Mouse (Mus musculus) embryonic facial prominence, embryonic 15.5 days (tissue): ENCODE data around the gene Tgm3. TPM values are rescaled to one million over a fixed set of nuclear protein-coding genes. Genes with fewer than 3 reads are reported as not detected.

Source experiments
- ATAC-seq: fragments of 200-750 bp; cut with Nextera tagmentation; 2 replicates; pipeline ENCODE4 v1.8.0; 2017; ENCODE audit warnings: low read depth, moderate TSS enrichment; ENCODE audit not compliant: insufficient number of reproducible peaks, low FRiP score, low TSS enrichment
- H3K27ac ChIP-seq: fragments of 300-500 bp; sonication (generic); replicated peaks from 2 replicates; pipeline ENCODE4 v1.5.1; 2015; ENCODE audit warnings: mild to moderate bottlenecking, inconsistent platforms
- H3K27me3 ChIP-seq: fragments of 300-500 bp; sonication (generic); 2 replicates; pipeline ENCODE4 v1.6.1; 2015; ENCODE audit warnings: inconsistent platforms
- H3K36me3 ChIP-seq: fragments of 300-500 bp; sonication (generic); 2 replicates; pipeline ENCODE4 v1.6.1; 2015; ENCODE audit warnings: mild to moderate bottlenecking, inconsistent platforms
- H3K4me1 ChIP-seq: fragments of 300-500 bp; sonication (generic); 2 replicates; pipeline ENCODE4 v1.6.1; 2015; ENCODE audit warnings: inconsistent platforms
- H3K4me2 ChIP-seq: fragments of 300-500 bp; sonication (generic); replicated peaks from 2 replicates; pipeline ENCODE4 v1.6.1; 2015; ENCODE audit warnings: mild to moderate bottlenecking, inconsistent platforms
- H3K4me3 ChIP-seq: fragments of 300-500 bp; sonication (generic); replicated peaks from 2 replicates; pipeline ENCODE4 v1.5.1; 2015; ENCODE audit warnings: mild to moderate bottlenecking, inconsistent platforms
- H3K9ac ChIP-seq: fragments of 300-500 bp; sonication (generic); 2 replicates; pipeline ENCODE4 v1.6.1; 2015; ENCODE audit warnings: inconsistent platforms
- H3K9me3 ChIP-seq: fragments of 300-500 bp; sonication (generic); replicated peaks from 2 replicates; pipeline ENCODE4 v1.6.1; 2016; ENCODE audit warnings: inconsistent platforms
- WGBS: fragments of 180-500 bp; shearing (Covaris S2); methylation state at CpG from one replicate; pipeline ENCODE4 v1.1.7; 2015; 5-methylcytosine and 5-hydroxymethylcytosine counted together
- polyA plus RNA-seq: library from polyadenylated mRNA; unstranded; fragments of >200 nt; fragmentation: Nextera tagmentation; extraction: Ambion mirVana; gene quantifications from 2 replicates; pipeline ENCODE4 v1.2.1, GENCODE M21; 2015

Tgm3 gene
- 1.3 and 1.5 TPM in 2 replicates for polyA plus RNA-seq

DNA sequence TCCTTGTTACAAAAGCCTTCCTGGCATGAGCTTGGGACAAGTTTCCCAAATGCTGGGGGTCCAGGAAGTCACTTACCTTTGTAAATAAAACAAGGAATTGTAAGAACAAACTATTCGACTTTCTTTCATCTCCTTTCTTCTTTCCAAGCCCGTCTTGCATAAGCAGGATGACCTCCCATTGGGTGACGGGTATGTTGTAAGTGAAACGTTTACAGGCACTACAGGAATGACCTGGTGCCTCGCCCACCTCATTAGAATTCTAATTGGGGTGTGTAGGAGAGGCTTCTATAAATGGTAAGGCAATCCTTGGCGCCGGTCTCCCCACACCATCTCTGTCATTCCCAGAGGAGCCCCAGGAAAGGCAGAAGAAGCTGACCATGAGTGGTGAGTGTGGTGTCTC is at the start of gene Tgm3:
Gene Tgm3, plus strand, starts transcription at position 324 of the 400 bp plus-strand sequence.
- Histone ChIP-seq H3K36me3 (no peaks in the 10 kb centered on the region), H3K27ac (no peak within 1 kb of the TSS), H3K4me3 (no peak within 1 kb of the TSS), H3K4me1 (0 out of 2 replicates have a peak, but pooled peaks cover 5% of the 10 kb centered on the region), H3K27me3 (no peaks in the 10 kb centered on the region), H3K4me2 (no peak within 1 kb of the TSS), H3K9me3 (no peaks in the 10 kb centered on the region), H3K9ac (no peak within 1 kb of the TSS)
- WGBS = 47% methylated on average over 7 of the region's 7 CpGs
- no peak for ATAC-seq

DNA sequence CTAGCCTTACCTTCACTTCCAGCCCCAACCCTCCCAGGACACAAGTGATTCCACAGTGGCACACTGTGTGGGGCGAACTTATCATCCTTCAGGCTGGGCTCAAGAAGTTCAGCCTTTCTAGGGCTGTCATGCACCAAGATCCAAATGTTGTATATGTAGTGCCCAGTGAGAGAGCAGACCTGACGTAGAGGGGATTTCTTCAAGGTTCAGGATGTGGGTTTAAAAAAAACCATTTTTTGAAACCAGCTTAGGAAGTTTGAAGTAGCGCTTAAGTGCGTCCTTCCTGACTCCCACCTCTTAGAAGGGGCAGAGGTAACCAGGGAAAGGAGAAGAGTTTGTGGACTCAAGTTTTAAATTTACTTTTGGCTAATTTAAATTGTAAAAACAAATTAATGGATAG is 31.5 kb upstream of the Tgm3 start:
- Histone ChIP-seq H3K27me3 (no peaks in the 10 kb centered on the region), H3K36me3 (no peaks in the 10 kb centered on the region), H3K4me2 (no peak overlapping the region), H3K4me1 (no peaks in the 10 kb centered on the region), H3K27ac (no peak overlapping the region), H3K4me3 (no peak overlapping the region), H3K9ac (no peak overlapping the region), H3K9me3 (no peaks in the 10 kb centered on the region)
- ATAC-seq = no peak
- WGBS = 85% methylated on average over 4 of the region's 4 CpGs

GRCm38 (mm10) chr2:129987527-129988045 is 24.6 kb upstream of the Tgm3 start:
- ATAC-seq = no peak
- Histone ChIP-seq H3K27ac (no peak overlapping the region), H3K9me3 (no peaks in the 10 kb centered on the region), H3K4me3 (no peak overlapping the region), H3K4me2 (no peak overlapping the region), H3K9ac (no peak overlapping the region), H3K27me3 (no peaks in the 10 kb centered on the region), H3K4me1 (no peaks in the 10 kb centered on the region), H3K36me3 (no peaks in the 10 kb centered on the region)
- WGBS = 81% methylated on average over 6 of the region's 6 CpGs

- Histone ChIP-seq H3K4me1 (no peaks in the 10 kb centered on the region), H3K36me3 (no peaks in the 10 kb centered on the region), H3K4me3 (no peak overlapping the region), H3K9ac (no peak overlapping the region), H3K9me3 (no peaks in the 10 kb centered on the region), H3K27me3 (no peaks in the 10 kb centered on the region), H3K27ac (no peak overlapping the region), H3K4me2 (no peak overlapping the region)
- WGBS = 89% methylated on average over 2 of the region's 2 CpGs
- ATAC-seq = no peak
Measured at GRCm38 (mm10) chr2:129989646-129990045, 22.5 kb upstream of the Tgm3 start.

- 78% methylated on average over 3 of the region's 3 CpGs for WGBS
- no peak overlapping the region for H3K4me3 ChIP-seq
- H3K9ac ChIP-seq = no peak overlapping the region
- no peaks in the 10 kb centered on the region for H3K4me1 ChIP-seq
- H3K9me3 ChIP-seq = no peaks in the 10 kb centered on the region
- H3K4me2 ChIP-seq = no peak overlapping the region
- H3K27me3 ChIP-seq = no peaks in the 10 kb centered on the region
- no peaks in the 10 kb centered on the region for H3K36me3 ChIP-seq
- no peak for ATAC-seq
- no peak overlapping the region for H3K27ac ChIP-seq
Measured at GRCm38 (mm10) chr2:129994468-129994867, 17.7 kb upstream of the Tgm3 start.

GRCm38 (mm10) chr2:129998476-129998875 is 13.7 kb upstream of the Tgm3 start:
- Histone ChIP-seq H3K9ac (no peak overlapping the region), H3K4me1 (no peaks in the 10 kb centered on the region), H3K27me3 (no peaks in the 10 kb centered on the region), H3K4me2 (no peak overlapping the region), H3K36me3 (no peaks in the 10 kb centered on the region), H3K27ac (no peak overlapping the region), H3K9me3 (no peaks in the 10 kb centered on the region), H3K4me3 (no peak overlapping the region)
- 48% methylated on average over 7 of the region's 7 CpGs for WGBS
- ATAC-seq = no peak

- H3K4me3 ChIP-seq = no peak overlapping the region
- no peaks in the 10 kb centered on the region for H3K36me3 ChIP-seq
- H3K4me1 ChIP-seq = no peaks in the 10 kb centered on the region
- 84% methylated on average over 4 of the region's 4 CpGs for WGBS
- no peak overlapping the region for H3K27ac ChIP-seq
- H3K4me2 ChIP-seq = no peak overlapping the region
- H3K9ac ChIP-seq = no peak overlapping the region
- ATAC-seq = no peak
- no peaks in the 10 kb centered on the region for H3K27me3 ChIP-seq
- H3K9me3 ChIP-seq = no peaks in the 10 kb centered on the region
Measured at GRCm38 (mm10) chr2:129999296-129999695, 12.9 kb upstream of the Tgm3 start.

GRCm38 (mm10) chr2:130000601-130001000 is 11.5 kb upstream of the Tgm3 start:
- Histone ChIP-seq H3K4me1 (no peaks in the 10 kb centered on the region), H3K4me2 (no peak overlapping the region), H3K9ac (no peak overlapping the region), H3K27ac (no peak overlapping the region), H3K4me3 (no peak overlapping the region), H3K27me3 (no peaks in the 10 kb centered on the region), H3K36me3 (no peaks in the 10 kb centered on the region), H3K9me3 (no peaks in the 10 kb centered on the region)
- ATAC-seq = no peak
- 88% methylated on average over 3 of the region's 3 CpGs for WGBS

- H3K4me2 ChIP-seq = no peak overlapping the region
- 38% methylated on average over 4 of the region's 4 CpGs for WGBS
- no peaks in the 10 kb centered on the region for H3K36me3 ChIP-seq
Measured at GRCm38 (mm10) chr2:130004046-130004445, 8.1 kb upstream of the Tgm3 start.

DNA sequence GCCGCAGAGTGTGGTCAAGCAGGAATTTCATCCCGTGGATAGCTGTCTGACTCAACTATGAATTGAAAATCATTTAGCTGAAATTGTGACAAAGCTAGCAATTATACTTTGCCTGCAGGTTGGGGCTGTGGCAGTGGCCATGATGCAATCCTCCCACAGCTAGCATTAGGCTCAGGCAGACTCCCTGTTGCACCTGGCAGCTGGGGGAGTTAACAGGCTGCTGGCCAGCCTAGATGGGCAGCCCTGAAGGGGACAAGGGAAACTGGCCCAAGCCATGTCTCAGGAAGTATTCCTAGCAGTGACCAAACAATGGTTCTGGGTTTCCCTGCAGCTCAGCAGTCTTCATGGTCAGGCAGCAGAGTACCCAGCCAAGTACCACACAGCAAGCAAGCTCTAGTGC is 2.8 kb upstream of the Tgm3 start:
- no peaks in the 10 kb centered on the region for H3K4me1 ChIP-seq
- no peak overlapping the region for H3K27ac ChIP-seq
- no peaks in the 10 kb centered on the region for H3K27me3 ChIP-seq
- ATAC-seq = no peak
- H3K4me2 ChIP-seq = no peak overlapping the region
- H3K4me3 ChIP-seq = no peak overlapping the region
- WGBS = 57% methylated on average over 2 of the region's 2 CpGs
- no peak overlapping the region for H3K9ac ChIP-seq
- H3K36me3 ChIP-seq = no peaks in the 10 kb centered on the region
- no peaks in the 10 kb centered on the region for H3K9me3 ChIP-seq

More at GRCm38 (mm10) chr2:130004046-130004445, 8.1 kb upstream of the Tgm3 start:
- Histone ChIP-seq H3K27me3 (no peaks in the 10 kb centered on the region), H3K4me1 (no peaks in the 10 kb centered on the region), H3K9me3 (no peaks in the 10 kb centered on the region), H3K9ac (no peak overlapping the region), H3K4me3 (no peak overlapping the region), H3K27ac (no peak overlapping the region)
- no peak for ATAC-seq

DNA sequence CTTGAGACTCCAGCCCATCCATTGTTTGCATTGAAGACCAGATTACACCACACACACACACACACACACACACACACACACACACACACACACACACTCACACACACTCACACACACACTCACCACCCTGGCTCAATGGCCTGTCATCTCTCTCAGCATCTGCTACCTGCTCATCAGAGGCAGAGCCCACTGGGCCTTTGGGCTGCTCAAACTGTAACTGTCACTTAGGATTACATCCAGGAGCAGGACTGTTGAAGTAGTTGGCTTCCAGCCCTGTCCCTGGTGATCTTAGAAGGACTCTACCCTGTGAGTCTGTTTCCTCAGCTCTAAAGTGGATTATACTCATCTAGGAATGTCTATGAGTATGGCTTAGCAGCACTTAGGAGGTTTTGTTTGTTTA is 1.5 kb downstream of the Tgm3 start:
- Histone ChIP-seq H3K4me2 (no peak overlapping the region), H3K27ac (no peak overlapping the region), H3K36me3 (no peaks in the 10 kb centered on the region), H3K9me3 (no peaks in the 10 kb centered on the region), H3K27me3 (no peaks in the 10 kb centered on the region), H3K9ac (no peak overlapping the region), H3K4me1 (0 out of 2 replicates have a peak, but pooled peaks cover 5% of the 10 kb centered on the region), H3K4me3 (no peak overlapping the region)
- ATAC-seq = no peak

DNA sequence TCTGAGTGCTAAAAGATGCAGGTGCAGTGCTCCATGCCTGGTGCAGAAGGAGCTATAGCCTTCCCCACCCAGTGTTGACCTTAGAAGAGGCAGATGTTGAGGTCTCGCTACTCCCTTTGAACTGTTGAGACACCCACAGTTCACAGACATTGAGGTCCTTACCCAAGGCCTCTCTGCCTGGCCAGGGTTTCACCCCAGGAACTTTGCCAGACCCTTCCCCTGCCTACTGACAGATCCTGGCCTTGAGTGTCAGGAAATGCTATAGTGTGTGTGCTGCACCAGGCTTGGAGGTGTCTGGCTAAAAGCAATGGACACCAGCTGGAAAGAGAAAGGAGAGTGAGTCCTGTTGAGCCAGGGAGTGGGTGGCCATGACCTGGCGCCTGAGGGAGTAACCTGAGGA is 3.0 kb downstream of the Tgm3 start:
- Histone ChIP-seq H3K9me3 (no peaks in the 10 kb centered on the region), H3K4me1 (0 out of 2 replicates have a peak, but pooled peaks cover 5% of the 10 kb centered on the region), H3K36me3 (no peaks in the 10 kb centered on the region), H3K27me3 (no peaks in the 10 kb centered on the region), H3K4me2 (no peak overlapping the region), H3K9ac (no peak overlapping the region), H3K4me3 (no peak overlapping the region), H3K27ac (no peak overlapping the region)
- 77% methylated on average over 2 of the region's 2 CpGs for WGBS
- ATAC-seq = no peak
